Mouse (Mus musculus) thymus, adult 2 months (tissue): ENCODE results near the gene Slc43a2. TPM values are rescaled to one million over a fixed set of nuclear protein-coding genes. Genes with fewer than 3 reads are reported as not detected.
A peak's percentile ranks its signal among the peaks of the same experiment; 100 is the strongest.

Experiments used
- DNase-seq: peaks from one replicate; pipeline ENCODE4 v3.0.0; 2021
- H3K27ac ChIP-seq: fragments of 200-500 bp; 2 replicates; pipeline ENCODE4 v1.5.1; 2012; ENCODE audit warnings: low read length, control low read depth; ENCODE audit not compliant: control insufficient read depth, insufficient read depth
- H3K27me3 ChIP-seq: fragments of 200-500 bp; 2 replicates; pipeline ENCODE4 v1.6.1; 2012; ENCODE audit warnings: mild to moderate bottlenecking, low read length, moderate library complexity, mixed read lengths; ENCODE audit not compliant: control insufficient read depth, insufficient read depth
- H3K36me3 ChIP-seq: fragments of 200-500 bp; 2 replicates; pipeline ENCODE4 v1.6.1; 2012; ENCODE audit warnings: mild to moderate bottlenecking, low read length, moderate library complexity; ENCODE audit not compliant: control insufficient read depth, insufficient read depth
- H3K4me1 ChIP-seq: fragments of 200-500 bp; replicated peaks from 2 replicates; pipeline ENCODE4 v1.6.1; 2012; ENCODE audit warnings: low read length; ENCODE audit not compliant: control insufficient read depth, insufficient read depth
- H3K4me3 ChIP-seq: fragments of 200-500 bp; 2 replicates; pipeline ENCODE4 v1.5.1; 2012; ENCODE audit warnings: mild to moderate bottlenecking, low read length, control low read depth, moderate library complexity; ENCODE audit not compliant: control insufficient read depth, insufficient read depth
- CTCF ChIP-seq: fragments of 200-500 bp; IDR thresholded peaks from 2 replicates; pipeline ENCODE4 v1.5.1; 2012; ENCODE audit warnings: mild to moderate bottlenecking, control low read depth, low read length, moderate library complexity, borderline replicate concordance; ENCODE audit not compliant: control insufficient read depth, poor library complexity, insufficient read depth; ENCODE audit errors: extremely low read depth
- POLR2A ChIP-seq: fragments of 200-500 bp; IDR thresholded peaks from 2 replicates; pipeline ENCODE4 v1.6.1; 2012; ENCODE audit warnings: mild to moderate bottlenecking, low read length, control low read depth, moderate library complexity; ENCODE audit not compliant: control insufficient read depth, poor library complexity, insufficient read depth; ENCODE audit errors: extremely low read depth
- WGBS: fragments of 180-500 bp; shearing (Covaris S2); methylation state at CpG from one replicate; pipeline ENCODE4 v1.1.7; 2018; 5-methylcytosine and 5-hydroxymethylcytosine counted together
- polyA plus RNA-seq: library from polyadenylated mRNA; depleted of rRNA; stranded (reverse); fragments of >200 nt; gene quantifications from 2 replicates; pipeline ENCODE4 v1.2.3, GENCODE M21; 2012; rRNA removed

Slc43a2 gene
- polyA plus RNA-seq, 1 experiment: 207 TPM

GRCm38 (mm10) chr11:75621426-75621825 lies 89.9 kb downstream of the Slc43a2 start:
- TF ChIP-seq POLR2A (no peak), CTCF (no peak)

GRCm38 (mm10) chr11:75622588-75623329 lies 91.3 kb downstream of the Slc43a2 start:
- H3K4me3 ChIP-seq: no peak overlapping the region
- peaks cover 52% of the 10 kb centered on the region for H3K36me3 ChIP-seq
- 39% methylated on average over 2 of the region's 2 CpGs for WGBS
- no peak for TF ChIP-seq POLR2A
- no peak for TF ChIP-seq CTCF
- H3K4me1 ChIP-seq: peaks cover 18% of the 10 kb centered on the region
- no peaks in the 10 kb centered on the region for H3K27me3 ChIP-seq
- peak; percentile 60 for DNase-seq
- H3K27ac ChIP-seq: peak overlapping the region; percentile 91

More at GRCm38 (mm10) chr11:75621426-75621825, 89.9 kb downstream of the Slc43a2 start:
- DNase-seq: no peak
- 93% methylated on average over 2 of the region's 2 CpGs for WGBS
- Histone ChIP-seq H3K4me1 (peaks cover 18% of the 10 kb centered on the region), H3K4me3 (no peak overlapping the region), H3K36me3 (peaks cover 46% of the 10 kb centered on the region), H3K27me3 (no peaks in the 10 kb centered on the region), H3K27ac (no peak overlapping the region)

- Histone ChIP-seq H3K27ac (peak overlapping the region; percentile 82), H3K27me3 (no peaks in the 10 kb centered on the region), H3K4me1 (peaks cover 18% of the 10 kb centered on the region), H3K4me3 (no peak overlapping the region), H3K36me3 (peaks cover 56% of the 10 kb centered on the region)
- no peak for TF ChIP-seq POLR2A
- TF ChIP-seq CTCF: no peak
- 80% methylated on average over 2 of the region's 2 CpGs for WGBS
- DNase-seq: no peak
These were observed 92.6 kb downstream of the Slc43a2 start for GRCm38 (mm10) chr11:75624102-75624554.

- 97% methylated on average over 4 of the region's 4 CpGs for WGBS
- H3K27ac ChIP-seq: no peak overlapping the region
These were observed 94.3 kb downstream of the Slc43a2 start for GRCm38 (mm10) chr11:75625820-75626219.

More at GRCm38 (mm10) chr11:75625820-75626219, 94.3 kb downstream of the Slc43a2 start:
- no peak for DNase-seq
- H3K27me3 ChIP-seq: no peaks in the 10 kb centered on the region
- H3K4me1 ChIP-seq: peaks cover 18% of the 10 kb centered on the region
- TF ChIP-seq CTCF (no peak), POLR2A (no peak)
- H3K4me3 ChIP-seq: no peak overlapping the region
- H3K36me3 ChIP-seq: peaks cover 41% of the 10 kb centered on the region

Other genes with a start within 250 kb of the Slc43a2 start
- gene Rpa1, start 183.4 kb upstream of the Slc43a2 start, polyA plus RNA-seq: 62.8 and 93.9 TPM in 2 replicates
- 5.6 and 7.8 TPM in 2 replicates for gene Smyd4, start 183.3 kb upstream of the Slc43a2 start, polyA plus RNA-seq
- 43.4 and 46.7 TPM in 2 replicates for gene Serpinf1, start 109.0 kb upstream of the Slc43a2 start, polyA plus RNA-seq
- 1.4 and 3.1 TPM in 2 replicates for gene Serpinf2, start 92.1 kb upstream of the Slc43a2 start, polyA plus RNA-seq
- gene Wdr81, start 77.0 kb upstream of the Slc43a2 start, polyA plus RNA-seq: 52.1 and 53.7 TPM in 2 replicates
- 13.0 and 14.4 TPM in 2 replicates for gene Tlcd2, start 70.0 kb upstream of the Slc43a2 start, polyA plus RNA-seq
- 142 and 161 TPM in 2 replicates for gene Prpf8, start 44.9 kb upstream of the Slc43a2 start, polyA plus RNA-seq
- 3.0 and 3.2 TPM in 2 replicates for gene Rilp, start 21.6 kb upstream of the Slc43a2 start, polyA plus RNA-seq
- gene Scarf1, start 18.2 kb upstream of the Slc43a2 start, polyA plus RNA-seq: 4.7 and 4.8 TPM in 2 replicates
- 99.7 and 108 TPM in 2 replicates for gene Pitpna, start 56.4 kb downstream of the Slc43a2 start, polyA plus RNA-seq
- 149 and 164 TPM in 2 replicates for gene Inpp5k, start 99.3 kb downstream of the Slc43a2 start, polyA plus RNA-seq
- 78.0 and 90.2 TPM in 2 replicates for gene Myo1c, start 118.8 kb downstream of the Slc43a2 start, polyA plus RNA-seq
- gene Crk, start 147.6 kb downstream of the Slc43a2 start, polyA plus RNA-seq: 46.7 and 85.4 TPM in 2 replicates
- 170 and 177 TPM in 2 replicates for gene Ywhae, start 201.2 kb downstream of the Slc43a2 start, polyA plus RNA-seq